Mouse (Mus musculus) layer of hippocampus, postnatal 14 days (tissue): ENCODE data around the gene Mn1. TPM values are rescaled to one million over a fixed set of nuclear protein-coding genes. Genes with fewer than 3 reads are reported as not detected.

Experiments
- DNase-seq, 2 experiments: peaks; one replicate each; pipeline ENCODE4 v3.0.0; 2021 to 2022; ENCODE audit warnings: low spot score in 2 of 2, mixed read lengths in 1 of 2
- total RNA-seq, 2 experiments: library from RNA; stranded (reverse); gene quantifications; 2 replicates each; pipeline ENCODE4 v1.2.3; 2021

The Mn1 gene
- total RNA-seq, 2 experiments from 2014 or later = 30.9 to 31.3 TPM

- no peak for DNase-seq
Observed at GRCm38 (mm10) chr5:111429726-111430125, 12.6 kb downstream of the Mn1 start.

- no peak for DNase-seq
Observed at GRCm38 (mm10) chr5:111431007-111431730, 14.0 kb downstream of the Mn1 start.

GRCm38 (mm10) chr5:111432842-111433241 lies 15.7 kb downstream of the Mn1 start:
- DNase-seq = no peak

GRCm38 (mm10) chr5:111434342-111434842 lies 17.2 kb downstream of the Mn1 start:
- no peak for DNase-seq

- no peak for DNase-seq
Observed at GRCm38 (mm10) chr5:111436260-111436659, 19.1 kb downstream of the Mn1 start.

GRCm38 (mm10) chr5:111437205-111437604 lies 20.0 kb downstream of the Mn1 start:
- DNase-seq = no peak

- DNase-seq = no peak
Observed at GRCm38 (mm10) chr5:111438336-111438735, 21.2 kb downstream of the Mn1 start.

GRCm38 (mm10) chr5:111438821-111439220 lies 21.7 kb downstream of the Mn1 start:
- no peak for DNase-seq

- no peak for DNase-seq
Observed at GRCm38 (mm10) chr5:111440264-111440663, 23.1 kb downstream of the Mn1 start.

- DNase-seq = no peak
Observed at GRCm38 (mm10) chr5:111442151-111442871, 25.1 kb downstream of the Mn1 start.

GRCm38 (mm10) chr5:111443636-111444035 lies 26.5 kb downstream of the Mn1 start:
- no peak for DNase-seq

- no peak for DNase-seq
Observed at GRCm38 (mm10) chr5:111444361-111444760, 27.2 kb downstream of the Mn1 start.

GRCm38 (mm10) chr5:111446652-111447051 lies 29.5 kb downstream of the Mn1 start:
- no peak for DNase-seq

- peak in 1 of 2 experiments; percentile 25 for DNase-seq
Observed at GRCm38 (mm10) chr5:111449700-111450099, 32.5 kb downstream of the Mn1 start.

- no peak for DNase-seq
Observed at GRCm38 (mm10) chr5:111454240-111454639, 37.1 kb downstream of the Mn1 start.

- no peak for DNase-seq
Observed at GRCm38 (mm10) chr5:111454876-111455275, 37.7 kb downstream of the Mn1 start.

GRCm38 (mm10) chr5:111458675-111459074 lies 41.5 kb downstream of the Mn1 start:
- DNase-seq = no peak

GRCm38 (mm10) chr5:111465811-111466299 lies 48.7 kb downstream of the Mn1 start:
- DNase-seq = no peak

GRCm38 (mm10) chr5:111466429-111466828 lies 49.3 kb downstream of the Mn1 start:
- no peak for DNase-seq

GRCm38 (mm10) chr5:111467699-111468098 lies 50.5 kb downstream of the Mn1 start:
- no peak for DNase-seq

- DNase-seq = no peak
Observed at GRCm38 (mm10) chr5:111469195-111469882, 52.2 kb downstream of the Mn1 start.

GRCm38 (mm10) chr5:111470875-111471274 lies 53.7 kb downstream of the Mn1 start:
- no peak for DNase-seq
